Mouse (Mus musculus) brain, embryonic 18.5 days (tissue): Measurements from ENCODE around the gene Gemin7.
A peak's percentile ranks its signal among the peaks of the same experiment; 100 is the strongest.

Experiments
- DNase-seq: peaks from one replicate; pipeline ENCODE4 v3.0.0-alpha.2; 2012; ENCODE audit warnings: low read depth, low spot score

The Gemin7 gene

GRCm38 (mm10) chr7:19577877-19578414, 551 bp upstream of the Gemin7 start:
- DNase-seq: no peak

- DNase-seq: no peak
Measured at GRCm38 (mm10) chr7:19575559-19575958, 1.8 kb downstream of the Gemin7 start.

- no peak for DNase-seq
Measured at GRCm38 (mm10) chr7:19573776-19574140, 3.6 kb downstream of the Gemin7 start.

- DNase-seq: no peak
Measured at GRCm38 (mm10) chr7:19572926-19573775, 4.2 kb downstream of the Gemin7 start.

GRCm38 (mm10) chr7:19569647-19570046, 7.7 kb downstream of the Gemin7 start:
- DNase-seq: no peak

GRCm38 (mm10) chr7:19567426-19567825, 10.0 kb downstream of the Gemin7 start:
- DNase-seq: no peak

- no peak for DNase-seq
Measured at GRCm38 (mm10) chr7:19565803-19566202, 11.6 kb downstream of the Gemin7 start.

GRCm38 (mm10) chr7:19564455-19564854, 12.9 kb downstream of the Gemin7 start:
- DNase-seq: no peak

- no peak for DNase-seq
Measured at GRCm38 (mm10) chr7:19563884-19564283, 13.5 kb downstream of the Gemin7 start.

GRCm38 (mm10) chr7:19562643-19563410, 14.6 kb downstream of the Gemin7 start, which contains the start of gene Ppp1r37:
Gene Ppp1r37, minus strand, starts transcription at chr7:19563076.
- DNase-seq: no peak

- peak; percentile 92 for DNase-seq
Measured at GRCm38 (mm10) chr7:19561765-19562642, 15.4 kb downstream of the Gemin7 start.

GRCm38 (mm10) chr7:19561431-19561764, 16.0 kb downstream of the Gemin7 start:
- no peak for DNase-seq

GRCm38 (mm10) chr7:19560491-19561260, 16.7 kb downstream of the Gemin7 start:
- DNase-seq: no peak

GRCm38 (mm10) chr7:19558965-19559364, 18.4 kb downstream of the Gemin7 start:
- DNase-seq: no peak

GRCm38 (mm10) chr7:19557982-19558900, 19.2 kb downstream of the Gemin7 start:
- no peak for DNase-seq

GRCm38 (mm10) chr7:19557086-19557485, 20.3 kb downstream of the Gemin7 start:
- no peak for DNase-seq

GRCm38 (mm10) chr7:19554168-19554567, 23.2 kb downstream of the Gemin7 start:
- DNase-seq: no peak

- DNase-seq: no peak
Measured at GRCm38 (mm10) chr7:19552443-19552842, 25.0 kb downstream of the Gemin7 start.

- no peak for DNase-seq
Measured at GRCm38 (mm10) chr7:19551634-19552033, 25.8 kb downstream of the Gemin7 start.

- no peak for DNase-seq
Measured at GRCm38 (mm10) chr7:19549394-19549793, 28.0 kb downstream of the Gemin7 start.
